Mouse (Mus musculus) heart, adult 8-10 months (tissue): ENCODE measurements around the gene Gm8298. TPM values are rescaled to one million over a fixed set of nuclear protein-coding genes. Genes with fewer than 3 reads are reported as not detected.
A peak's percentile ranks its signal among the peaks of the same experiment; 100 is the strongest.
"Not testable (repeated sequence)": the region's sequence is repeated elsewhere in the genome, so short reads cannot be mapped to it uniquely, and the experiment has no call there.

ENCODE experiments used
- DNase-seq: peaks from one replicate; pipeline ENCODE4 v3.0.0; 2022; ENCODE audit warnings: low spot score
- total RNA-seq, 4 experiments: library from RNA; stranded (reverse); gene quantifications; 2 replicates each; pipeline ENCODE4 v1.2.4; 2022

Gene Gm8298
- not detected for total RNA-seq

DNA sequence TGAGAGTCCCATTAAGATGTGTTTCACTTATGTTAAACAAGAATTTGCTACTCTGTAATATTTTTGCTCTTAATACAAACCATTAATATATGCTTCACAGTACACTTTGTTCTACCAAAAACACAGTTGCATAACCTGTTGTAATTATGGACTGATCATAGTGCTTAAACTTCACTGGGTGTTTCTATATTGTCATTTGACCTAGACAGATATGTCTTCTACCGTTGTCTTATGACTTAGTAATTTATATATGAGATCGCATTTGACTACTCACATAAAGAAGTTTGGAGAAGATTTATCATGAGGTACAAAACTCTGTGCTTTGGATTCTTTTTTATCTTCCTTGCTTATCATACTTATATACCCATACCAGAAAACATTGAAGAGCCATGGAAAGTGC, at the start of gene Gm8298:
Gene Gm8298, plus strand, starts transcription at position 301 of the 400 bp plus-strand sequence.
- no peak for DNase-seq

DNA sequence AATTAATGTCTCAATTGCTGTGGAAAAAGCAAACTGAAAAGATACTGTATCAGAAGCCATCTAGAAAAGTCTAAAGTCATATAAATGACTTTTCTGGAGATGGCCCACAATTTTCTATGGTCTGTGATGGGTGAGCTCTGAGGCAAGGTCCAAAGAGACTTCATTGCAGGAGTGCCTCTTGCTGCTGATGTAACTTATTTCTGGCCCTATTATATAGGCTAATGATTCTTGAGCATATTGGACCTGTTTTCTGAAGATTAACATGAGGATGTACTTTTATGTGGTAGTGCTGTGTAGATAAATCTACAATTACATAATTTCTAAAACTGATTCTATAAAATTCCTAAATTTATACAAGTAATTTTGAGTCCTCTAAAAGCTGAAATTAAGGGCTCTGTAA, 47.7 kb upstream of the Gm8298 start:
- DNase-seq, result no peak

DNA sequence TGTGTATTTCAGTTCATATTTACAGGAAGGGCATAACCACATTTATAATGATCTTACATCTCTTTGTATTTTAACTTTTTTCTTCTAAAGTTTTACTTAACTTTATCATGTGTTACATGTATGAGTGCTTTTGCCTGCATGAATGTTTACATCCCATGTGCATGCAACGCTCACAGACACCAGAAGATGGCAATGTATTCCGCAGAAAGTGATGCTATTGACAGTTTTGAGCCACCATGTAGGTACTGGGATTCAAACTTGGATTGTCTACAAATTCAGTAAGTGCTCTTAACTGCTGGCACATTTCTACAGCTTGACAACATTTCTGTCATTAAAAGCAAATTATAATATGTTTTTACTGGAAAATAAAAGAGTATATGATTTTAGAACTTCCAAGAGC, 9.9 kb downstream of the Gm8298 start:
- DNase-seq, result peak; percentile 24

DNA sequence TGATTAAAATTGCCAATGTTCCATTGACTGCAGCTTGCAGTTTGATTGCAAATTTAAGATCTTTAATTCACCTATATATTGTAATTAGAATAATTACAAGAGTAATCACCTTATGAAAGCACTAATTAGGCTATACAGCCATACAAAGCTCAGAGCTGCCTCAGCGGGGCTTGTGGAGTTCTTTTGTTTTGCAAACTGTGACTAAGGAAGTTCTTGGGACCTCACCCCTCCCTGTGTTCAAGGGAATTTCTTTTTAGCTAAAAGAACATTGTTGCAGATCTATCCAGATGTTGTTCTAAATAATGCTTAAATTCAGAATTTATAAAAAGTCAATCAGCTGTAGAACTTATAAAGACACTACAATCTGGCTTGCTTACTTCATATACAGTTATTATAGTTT, 16.8 kb downstream of the Gm8298 start:
- not testable (repeated sequence) for DNase-seq

DNA sequence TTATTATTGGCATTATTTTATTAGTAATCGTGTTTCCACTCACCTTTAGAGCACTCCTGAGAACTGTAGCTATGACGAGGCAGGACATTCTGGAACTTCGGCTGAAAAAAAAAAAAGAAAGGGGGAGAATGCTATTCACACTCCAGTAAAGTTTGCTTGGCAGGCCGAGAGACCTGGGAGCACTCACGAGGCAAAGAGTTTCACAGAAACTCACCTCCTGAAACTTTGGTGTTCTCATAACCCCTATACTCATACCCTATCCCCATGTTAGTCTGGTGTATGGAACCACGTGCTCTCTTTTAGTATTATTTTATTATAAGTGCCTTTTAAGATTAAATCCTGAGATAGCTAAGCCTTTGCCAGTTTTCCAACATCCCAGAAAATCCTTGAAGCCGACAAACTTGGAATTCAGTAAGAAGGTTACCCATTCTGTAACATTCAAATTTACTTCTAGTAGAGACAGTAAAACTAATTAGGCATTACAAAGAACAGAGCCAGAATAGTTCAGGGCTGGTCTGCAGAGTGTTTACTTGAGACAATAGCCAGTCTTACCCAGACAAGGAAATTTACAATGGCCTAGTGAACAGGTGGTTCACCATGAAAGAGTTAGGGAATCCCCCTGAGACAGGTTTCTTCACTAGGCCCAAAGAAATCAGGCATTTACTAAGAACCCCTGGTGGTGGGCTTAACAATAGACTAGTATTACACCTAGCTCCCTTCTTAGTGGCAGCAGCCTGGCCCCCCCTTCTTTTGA, 19.1 kb downstream of the Gm8298 start:
- not testable (repeated sequence) for DNase-seq

DNA sequence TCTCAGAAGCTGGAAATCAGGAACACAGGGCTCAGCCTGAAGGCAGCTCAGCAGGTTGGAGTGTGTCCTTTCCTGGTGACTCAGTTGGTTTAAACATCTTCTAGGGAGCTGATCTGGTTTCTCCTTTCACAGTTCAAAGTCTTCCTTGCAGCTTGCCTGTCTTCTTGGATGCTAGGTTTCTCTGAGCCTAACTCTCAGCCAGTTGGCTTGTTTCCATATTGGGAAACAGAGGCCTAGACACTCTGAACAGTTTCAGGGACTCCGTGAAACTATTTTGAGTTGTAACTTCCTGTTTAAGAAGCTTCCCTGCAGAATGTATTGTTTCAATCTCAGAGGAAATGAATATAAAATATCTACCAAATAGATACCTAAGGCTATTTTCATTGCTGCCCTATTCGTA, 32.4 kb downstream of the Gm8298 start:
- peak; percentile 9 for DNase-seq

DNA sequence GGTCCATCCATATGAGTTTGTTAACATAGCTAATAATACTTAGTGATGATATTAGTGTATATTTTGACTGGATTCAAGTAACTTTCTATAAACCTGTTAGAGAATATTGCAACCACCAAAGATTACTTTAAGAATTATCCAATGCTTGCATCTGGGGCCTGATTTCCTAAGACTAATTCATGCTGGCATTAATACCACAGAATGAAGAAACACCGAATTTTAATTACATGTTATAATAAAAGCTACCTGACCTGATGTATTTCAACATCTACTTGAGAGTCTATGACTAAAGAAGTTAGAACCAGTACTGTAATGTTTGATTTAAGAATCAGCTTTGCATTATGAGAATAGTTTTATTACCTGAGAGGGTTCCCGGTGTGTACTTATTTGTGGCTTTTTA, 64.1 kb downstream of the Gm8298 start, which contains the start of gene C130079G13Rik:
Gene C130079G13Rik, plus strand, starts transcription at position 301 of the 400 bp plus-strand sequence.
- no peak for DNase-seq

Other genes starting within 250 kb of the Gm8298 start
- gene Gm5538, start 131.3 kb upstream of the Gm8298 start, total RNA-seq, result not detected
- not detected for gene C130079G13Rik, start 64.2 kb downstream of the Gm8298 start, total RNA-seq
- gene Aadacl2, start 145.7 kb downstream of the Gm8298 start, total RNA-seq, result not detected
- not detected for gene Aadac, start 164.7 kb downstream of the Gm8298 start, total RNA-seq
- gene Sucnr1, start 220.8 kb downstream of the Gm8298 start, total RNA-seq, result not detected